17 mouse cellular contexts compared by ENCODE assay signal in the genomic region with DNA sequence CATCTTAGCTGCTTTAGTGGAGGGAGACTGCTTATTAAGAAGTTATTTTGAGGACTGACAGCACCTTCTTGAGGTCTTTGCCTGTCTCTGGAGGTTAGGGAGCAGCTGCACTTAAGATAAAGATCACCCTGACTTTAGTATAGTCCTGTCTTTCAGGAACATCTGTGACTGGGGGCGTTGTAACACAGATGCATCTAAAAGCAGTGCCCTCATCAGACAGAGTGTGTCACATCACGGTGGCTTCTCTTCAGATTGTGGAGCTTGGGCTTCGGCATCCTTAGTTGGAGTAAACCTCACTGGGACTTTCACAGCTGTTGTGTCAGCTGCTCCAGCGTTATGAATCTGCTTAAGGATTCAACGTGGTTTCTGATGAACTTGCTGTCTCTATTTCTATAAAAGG. TPM values are rescaled to one million over a fixed set of nuclear protein-coding genes. Genes with fewer than 3 reads are reported as not detected.
DNase-seq lines count a peak whose midpoint lies in the region; ATAC-seq and TF ChIP-seq lines count a peak whose summit lies in the region.
"Had no signal": no experiment of that assay in that cellular context is flagged by ENCODE, and none has a peak within 500 bp of the region (broad histone marks: within the 10 kb centered on the region; RNA-seq: fewer than 3 reads in every experiment).

No protein-coding gene starts in this region.

- no peak overlapping the region for H3K4me2 ChIP-seq in hindbrain, postnatal 0 days (ENCODE audit: low read depth, low read length)
- H3K4me2 ChIP-seq in hindbrain, embryonic 13.5 days: no peak overlapping the region
- no peak overlapping the region for H3K4me2 ChIP-seq in midbrain, embryonic 14.5 days (ENCODE audit: low read length)
- H3K4me2 ChIP-seq: heart, embryonic 13.5 days; intestine, embryonic 15.5 days; limb, embryonic 15.5 days; lung, embryonic 14.5 days had no signal

- TF ChIP-seq POLR2A in MEL (IDR thresholded peaks at IDR 0.05; ENCODE audit: control insufficient read depth in 1 of 2, insufficient read depth in 1 of 2, low read depth in 1 of 2, low read length in 2 of 2, poor library complexity in 1 of 2): no peak

- peak; percentile 14 for DNase-seq in hindbrain, postnatal 0 days (ENCODE audit: low spot score)
- peak; percentile 19 for DNase-seq in MEL (ENCODE audit: low read depth, low spot score)
- peak; percentile 25 for DNase-seq in midbrain, embryonic 14.5 days
- DNase-seq in thymus, postnatal 10 days (ENCODE audit: low spot score in 2 of 2): peak; percentile 19 to 21
- DNase-seq in kidney, adult 18-20 months: no peak
- DNase-seq in right cerebral cortex, postnatal 36 days (ENCODE audit: low spot score in 2 of 2): no peak
- DNase-seq: adrenal gland, postnatal 10 days; cerebellum, postnatal 10 days; gastrocnemius, postnatal 25 days; lung, embryonic 14.5 days; right cerebral cortex, postnatal 25 days had no signal

- H3K27me3 ChIP-seq in hindbrain, postnatal 0 days (ENCODE audit: insufficient read depth, low read length): no peaks in the 10 kb centered on the region
- H3K27me3 ChIP-seq in hindbrain, embryonic 13.5 days: no peaks in the 10 kb centered on the region
- H3K27me3 ChIP-seq in MEL (ENCODE audit: control insufficient read depth in 1 of 2, insufficient read depth in 2 of 2, low read length in 2 of 2): peaks cover 0 to 2% of the 10 kb centered on the region in 2 experiments; a peak in 1 of 4 replicates
- no peaks in the 10 kb centered on the region for H3K27me3 ChIP-seq in midbrain, embryonic 14.5 days (ENCODE audit: control insufficient read depth, insufficient read depth, low read length)
- H3K27me3 ChIP-seq: heart, embryonic 13.5 days; intestine, embryonic 15.5 days; limb, embryonic 15.5 days had no signal

- no peak for ATAC-seq in hindbrain, postnatal 0 days
- no peak for ATAC-seq in hindbrain, embryonic 13.5 days (ENCODE audit: low FRiP score)
- ATAC-seq in midbrain, embryonic 14.5 days (ENCODE audit: low FRiP score, low TSS enrichment): no peak
- ATAC-seq: intestine, embryonic 15.5 days had no signal

- TF ChIP-seq CTCF in hindbrain, postnatal 0 days (IDR thresholded peaks at IDR 0.05; ENCODE audit: low read depth): no peak
- no peak for TF ChIP-seq CTCF in MEL (IDR thresholded peaks at IDR 0.05 in 2 of 3, conservative IDR thresholded peaks at IDR 0.05 in 1 of 3; ENCODE audit: control insufficient read depth in 1 of 3, insufficient read depth in 1 of 3, low read depth in 2 of 3, low read length in 3 of 3, poor library complexity in 1 of 3, severe bottlenecking in 1 of 3)

- no peak for TF ChIP-seq EP300 in MEL (IDR thresholded peaks at IDR 0.05; ENCODE audit: low read depth in 1 of 2, low read length in 2 of 2)

- no peaks in the 10 kb centered on the region for H3K36me3 ChIP-seq in hindbrain, postnatal 0 days (ENCODE audit: insufficient read depth, low read length)
- H3K36me3 ChIP-seq in hindbrain, embryonic 13.5 days: no peaks in the 10 kb centered on the region
- H3K36me3 ChIP-seq in MEL (ENCODE audit: control insufficient read depth in 1 of 2, insufficient read depth in 2 of 2, low read length in 2 of 2): peaks cover 0 to 2% of the 10 kb centered on the region in 2 experiments; a peak in 1 of 4 replicates
- H3K36me3 ChIP-seq in midbrain, embryonic 14.5 days (ENCODE audit: control insufficient read depth, insufficient read depth, low read length): no peaks in the 10 kb centered on the region
- H3K36me3 ChIP-seq: heart, embryonic 13.5 days; hindbrain, embryonic 10.5 days; intestine, embryonic 15.5 days; limb, embryonic 15.5 days had no signal

- no peak for TF ChIP-seq RAD21 in MEL (IDR thresholded peaks at IDR 0.05; ENCODE audit: low read depth, low read length)

- no peaks in the 10 kb centered on the region for H3K9me3 ChIP-seq in hindbrain, postnatal 0 days (ENCODE audit: low read length)
- H3K9me3 ChIP-seq in hindbrain, embryonic 13.5 days: no peaks in the 10 kb centered on the region
- no peaks in the 10 kb centered on the region for H3K9me3 ChIP-seq in MEL (replicated peaks; ENCODE audit: insufficient read depth, low read length)
- H3K9me3 ChIP-seq in midbrain, embryonic 14.5 days (ENCODE audit: control insufficient read depth, low read length): no peaks in the 10 kb centered on the region
- H3K9me3 ChIP-seq: heart, embryonic 13.5 days; hindbrain, embryonic 10.5 days; intestine, embryonic 15.5 days; limb, embryonic 15.5 days had no signal

- no peak overlapping the region for H3K4me3 ChIP-seq in hindbrain, postnatal 0 days (ENCODE audit: low read length)
- H3K4me3 ChIP-seq in hindbrain, embryonic 13.5 days: no peak overlapping the region
- no peak overlapping the region for H3K4me3 ChIP-seq in MEL (ENCODE audit: control insufficient read depth in 1 of 2, insufficient read depth in 1 of 2, low read depth in 2 of 2, low read length in 2 of 2)
- no peak overlapping the region for H3K4me3 ChIP-seq in midbrain, embryonic 14.5 days (replicated peaks; ENCODE audit: low read depth, low read length)
- H3K4me3 ChIP-seq: heart, embryonic 13.5 days; hindbrain, embryonic 10.5 days; intestine, embryonic 15.5 days; limb, embryonic 15.5 days had no signal

- no peak overlapping the region for H3K9ac ChIP-seq in hindbrain, postnatal 0 days (replicated peaks; ENCODE audit: low read length)
- no peak overlapping the region for H3K9ac ChIP-seq in hindbrain, embryonic 13.5 days
- H3K9ac ChIP-seq in MEL (ENCODE audit: control insufficient read depth, low read depth, low read length, poor library complexity, severe bottlenecking): no peak overlapping the region
- no peak overlapping the region for H3K9ac ChIP-seq in midbrain, embryonic 14.5 days (replicated peaks; ENCODE audit: low read length)
- H3K9ac ChIP-seq: heart, embryonic 13.5 days; intestine, embryonic 15.5 days; limb, embryonic 15.5 days; lung, embryonic 14.5 days had no signal

- no peaks in the 10 kb centered on the region for H3K79me2 ChIP-seq in MEL (ENCODE audit: control insufficient read depth, insufficient read depth, low read length, poor library complexity)

- no peak overlapping the region for H3K27ac ChIP-seq in hindbrain, postnatal 0 days
- no peak overlapping the region for H3K27ac ChIP-seq in hindbrain, embryonic 13.5 days
- H3K27ac ChIP-seq in MEL (ENCODE audit: control insufficient read depth, low read depth, low read length): no peak overlapping the region
- no peak overlapping the region for H3K27ac ChIP-seq in midbrain, embryonic 14.5 days (replicated peaks; ENCODE audit: low read depth, low read length)
- H3K27ac ChIP-seq: heart, embryonic 13.5 days; hindbrain, embryonic 10.5 days; intestine, embryonic 15.5 days; kidney, postnatal 0 days; limb, embryonic 15.5 days had no signal

- 33% methylated on average over 5 of the region's 5 CpGs for WGBS in hindbrain, postnatal 0 days
- WGBS in hindbrain, embryonic 13.5 days: 43% methylated on average over 5 of the region's 5 CpGs
- 39% methylated on average over 5 of the region's 5 CpGs for WGBS in midbrain, embryonic 14.5 days

- no peaks in the 10 kb centered on the region for H3K4me1 ChIP-seq in hindbrain, postnatal 0 days (ENCODE audit: insufficient read depth, low read length)
- H3K4me1 ChIP-seq in hindbrain, embryonic 13.5 days (replicated peaks): peaks cover 4% of the 10 kb centered on the region; the same call in 1 of the 2 replicates
- H3K4me1 ChIP-seq in MEL (ENCODE audit: control insufficient read depth in 1 of 2, insufficient read depth in 2 of 2, low read length in 2 of 2): 0 out of 4 replicates have a peak, but pooled peaks cover 0 to 3% of the 10 kb centered on the region in 2 experiments
- H3K4me1 ChIP-seq in midbrain, embryonic 14.5 days (ENCODE audit: control insufficient read depth, insufficient read depth, low read length): no peaks in the 10 kb centered on the region
- H3K4me1 ChIP-seq: intestine, embryonic 15.5 days; limb, embryonic 15.5 days had no signal

TF ChIP-seq in MEL, 35 proteins besides CTCF, POLR2A, EP300 and RAD21:
- no peak for TF ChIP-seq UBTF (IDR thresholded peaks at IDR 0.05; ENCODE audit: borderline replicate concordance, insufficient read depth, low read depth, low read length)
- TF ChIP-seq TBP (IDR thresholded peaks at IDR 0.05; ENCODE audit: low read depth, low read length): no peak
- TF ChIP-seq NELFE (IDR thresholded peaks at IDR 0.05; ENCODE audit: low read depth, low read length): no peak
- no peak for TF ChIP-seq SMC3 (IDR thresholded peaks at IDR 0.05; ENCODE audit: low read depth, low read length)
- no peak for TF ChIP-seq BHLHE40 (IDR thresholded peaks at IDR 0.05; ENCODE audit: borderline replicate concordance, low read depth, low read length)
- TF ChIP-seq CHD1 (IDR thresholded peaks at IDR 0.05; ENCODE audit: low read depth, low read length): no peak
- no peak for TF ChIP-seq CHD2 (IDR thresholded peaks at IDR 0.05; ENCODE audit: low read length)
- no peak for TF ChIP-seq USF2 (IDR thresholded peaks at IDR 0.05; ENCODE audit: borderline replicate concordance in 1 of 2, insufficient read depth in 1 of 2, low read depth in 1 of 2, low read length in 2 of 2)
- no peak for TF ChIP-seq MYC (IDR thresholded peaks at IDR 0.05; ENCODE audit: low read depth, low read length)
- no peak for TF ChIP-seq POLR2AphosphoS5 (IDR thresholded peaks at IDR 0.05; ENCODE audit: borderline replicate concordance, low read depth, low read length)
- no peak for TF ChIP-seq JUND (IDR thresholded peaks at IDR 0.05; ENCODE audit: low read depth, low read length)
- TF ChIP-seq GABPA (IDR thresholded peaks at IDR 0.05; ENCODE audit: low read depth, low read length): no peak
- TF ChIP-seq HCFC1 (IDR thresholded peaks at IDR 0.05; ENCODE audit: low read depth, low read length): no peak
- no peak for TF ChIP-seq MEF2A (IDR thresholded peaks at IDR 0.05; ENCODE audit: extremely low read depth, insufficient replicate concordance, low read depth, low read length, poor library complexity, severe bottlenecking)

RNA-seq across cellular contexts. Expression of a gene that starts 26.5 kb away (rescaled TPM):
- total RNA-seq in hindbrain, postnatal 0 days (2014; rRNA removed): 41.7 and 98.6 TPM in 2 replicates
- polyA plus RNA-seq in hindbrain, postnatal 0 days (2015; fragmentation: Nextera tagmentation; extraction: Ambion mirVana): 93.6 and 95.7 TPM in 2 replicates
- polyA plus RNA-seq in hindbrain, embryonic 13.5 days (2015; fragmentation: Nextera tagmentation; extraction: Ambion mirVana): 66.9 and 68.4 TPM in 2 replicates
- 52.4 and 58.1 TPM in 2 replicates for total RNA-seq in MEL (2012; rRNA removed)
- polyA plus RNA-seq in MEL (2012; ENCODE audit: insufficient read depth in 1 of 2, insufficient read length in 2 of 2, low read depth in 1 of 2, low replicate concordance in 2 of 2, missing spikeins in 1 of 2): 10 to 100 TPM in 1 of 2 experiments, not detected in 1; 81.9 TPM
- polyA plus RNA-seq in midbrain, embryonic 14.5 days (2014; fragmentation: Nextera tagmentation; extraction: Ambion mirVana): 49.0 and 58.7 TPM in 2 replicates

Comparison
In these comparisons a context has a peak if more than half of its experiments do, and no peak if none do; other contexts are left out.
1. DNase-seq: peak in hindbrain, postnatal 0 days (single experiment), MEL (single experiment), midbrain, embryonic 14.5 days (single experiment) and thymus, postnatal 10 days (2 of 2); none in kidney, adult 18-20 months (single experiment) and right cerebral cortex, postnatal 36 days (0 of 2).